Mouse (Mus musculus): Measurements from ENCODE around the gene Tgm5.
"Not testable (repeated sequence)": the region's sequence is repeated elsewhere in the genome, so short reads cannot be mapped to it uniquely, and the experiment has no call there.

Gene Tgm5

GRCm38 (mm10) chr2:121085480-121086185 is at the start of gene Tgm5:
Tgm5 (minus strand) TSS chr2:121085841.
- DNase-seq = peak; percentile 26

- no peak for DNase-seq
Measured at GRCm38 (mm10) chr2:121132822-121133221, 47.2 kb upstream of the Tgm5 start.

DNA sequence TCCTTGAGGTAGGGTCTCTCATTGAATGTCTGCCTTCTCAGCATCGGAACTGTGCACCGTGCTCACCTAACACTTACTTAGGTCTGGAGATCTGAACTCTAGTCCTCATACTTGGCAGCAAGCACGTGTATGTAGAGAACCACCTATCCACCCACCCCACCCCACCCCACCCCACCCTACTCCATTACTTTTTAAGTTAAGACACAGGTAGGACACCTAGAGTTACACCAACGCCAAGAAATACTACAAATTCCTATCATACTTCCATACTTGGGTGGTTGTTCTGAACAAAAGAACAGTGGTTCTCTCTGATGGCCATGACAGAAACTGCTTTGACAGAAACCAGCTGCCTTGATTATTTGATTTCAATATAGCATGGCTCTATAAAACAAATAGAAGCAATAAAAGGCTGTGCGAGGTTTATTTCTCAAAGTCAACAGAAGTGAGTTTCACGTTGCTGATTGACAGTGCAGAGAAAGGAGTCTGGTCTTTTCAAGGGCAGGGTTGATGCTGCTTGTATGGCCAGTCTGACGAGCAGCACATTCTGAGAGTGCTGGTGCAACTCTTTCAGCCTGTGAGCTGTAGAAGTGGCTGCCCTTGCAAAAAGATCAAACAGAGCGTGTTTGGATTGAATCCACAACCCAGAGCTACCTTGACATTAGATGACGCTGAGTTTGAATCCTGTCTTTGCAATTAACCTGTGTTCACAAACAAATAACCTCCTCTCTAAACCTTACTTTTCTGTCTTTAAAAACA is 43.4 kb upstream of the Tgm5 start:
- no peak for DNase-seq

DNA sequence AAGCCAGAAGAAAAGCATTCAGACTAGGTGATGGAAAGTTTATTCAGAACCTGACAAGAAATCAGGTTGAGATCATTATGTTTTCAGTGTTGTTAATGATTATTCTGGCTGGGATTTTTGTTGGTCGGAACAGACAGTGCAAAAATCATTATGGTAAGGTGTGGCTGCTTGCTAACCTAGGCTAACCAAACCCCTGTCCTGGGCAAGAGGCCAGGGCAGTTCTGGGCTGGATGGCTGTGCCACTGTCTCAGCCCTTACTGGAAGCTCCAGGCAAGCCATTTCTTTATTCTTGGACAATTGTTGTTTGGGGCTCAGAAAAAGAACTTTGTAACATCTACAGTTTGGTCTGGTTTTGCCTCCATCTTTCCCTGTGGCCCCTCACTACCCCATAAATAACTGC is 41.9 kb upstream of the Tgm5 start:
- no peak for DNase-seq

GRCm38 (mm10) chr2:121126302-121126701 is 40.7 kb upstream of the Tgm5 start:
- DNase-seq = not testable (repeated sequence)

DNA sequence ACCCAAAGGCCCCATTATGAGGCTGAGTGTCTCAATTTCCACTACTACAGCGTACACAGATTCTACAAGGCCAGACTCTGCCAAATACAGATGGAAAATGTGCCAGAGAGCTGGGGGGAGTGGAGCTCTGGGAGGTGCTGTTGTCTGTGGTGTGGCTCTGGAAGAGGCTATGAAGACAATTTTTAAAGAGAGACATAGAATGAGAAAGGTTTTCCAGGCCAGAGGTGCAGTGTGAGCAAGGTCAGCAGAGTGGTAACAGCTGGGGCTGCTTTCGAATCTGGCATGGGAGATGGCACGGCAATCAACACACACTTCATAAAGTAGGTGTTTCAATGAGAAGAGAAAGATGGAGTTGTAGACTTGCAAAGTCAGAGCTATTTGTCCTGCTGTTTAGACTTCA is 33.6 kb upstream of the Tgm5 start:
- DNase-seq = no peak

DNA sequence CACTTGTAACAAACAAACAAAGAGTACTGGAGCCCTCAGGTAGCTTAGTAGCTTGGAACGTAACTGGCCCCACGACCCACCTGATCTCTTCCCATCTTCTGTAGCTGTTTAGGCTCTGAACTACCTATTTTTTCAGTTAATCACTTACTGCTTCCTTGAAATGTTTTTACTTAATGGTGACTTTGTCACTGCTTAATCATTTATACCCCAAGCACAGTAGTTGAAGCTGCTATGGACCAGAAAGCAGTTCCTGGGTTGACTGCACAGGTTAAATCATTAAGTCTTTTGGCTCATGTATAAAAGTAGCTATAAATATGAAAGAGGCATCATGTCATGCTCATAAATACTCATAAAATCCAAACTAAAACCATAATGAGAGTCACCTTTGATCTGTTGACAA is 29.8 kb upstream of the Tgm5 start:
- DNase-seq = no peak

- DNase-seq = no peak
Measured at GRCm38 (mm10) chr2:121109695-121110094, 24.1 kb upstream of the Tgm5 start, which contains the start of gene Tgm7. Tgm7 (minus strand) TSS chr2:121109795.

DNA sequence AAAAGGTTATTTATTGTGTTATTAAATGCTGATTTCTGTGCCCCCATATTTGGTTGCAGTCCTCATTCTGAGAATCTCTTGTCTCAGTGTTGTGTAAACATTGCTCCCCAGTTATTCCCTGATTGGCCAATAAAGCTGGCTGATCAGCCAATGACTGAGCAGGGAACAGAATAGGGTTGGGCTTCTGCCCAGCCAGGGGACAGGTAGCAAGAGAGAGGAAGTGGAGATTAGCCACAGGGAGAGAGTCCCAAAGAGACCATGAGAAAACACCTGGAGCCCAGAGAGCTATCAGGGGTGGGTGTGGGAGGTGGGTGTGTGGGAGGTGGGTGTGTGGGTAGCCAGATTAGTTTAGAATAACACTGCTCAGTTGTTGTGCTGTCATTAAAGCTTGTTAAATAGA is 20.3 kb upstream of the Tgm5 start:
- no peak for DNase-seq

- peak; percentile 80 for DNase-seq
Measured at GRCm38 (mm10) chr2:121102051-121102450, 16.4 kb upstream of the Tgm5 start.

DNA sequence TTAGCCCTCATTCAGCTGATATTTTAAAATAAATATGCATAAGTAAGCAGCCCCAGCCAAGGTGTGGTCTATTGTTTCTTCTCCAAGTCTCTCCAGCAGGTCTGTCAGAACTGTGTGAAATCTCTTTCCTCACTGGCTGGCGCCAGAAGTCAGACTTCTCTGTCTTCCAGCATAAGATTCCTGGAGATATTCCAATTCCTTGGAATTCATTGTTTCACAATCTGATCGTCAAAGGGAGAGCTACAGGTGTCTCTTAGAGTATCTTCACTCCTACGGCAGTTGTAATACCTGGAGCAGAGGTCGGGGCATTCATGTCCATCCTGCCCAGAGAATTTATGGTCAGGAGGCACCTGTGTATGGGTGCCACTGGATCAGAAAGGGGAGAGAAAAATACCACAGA is 4.1 kb upstream of the Tgm5 start:
- DNase-seq = no peak

DNA sequence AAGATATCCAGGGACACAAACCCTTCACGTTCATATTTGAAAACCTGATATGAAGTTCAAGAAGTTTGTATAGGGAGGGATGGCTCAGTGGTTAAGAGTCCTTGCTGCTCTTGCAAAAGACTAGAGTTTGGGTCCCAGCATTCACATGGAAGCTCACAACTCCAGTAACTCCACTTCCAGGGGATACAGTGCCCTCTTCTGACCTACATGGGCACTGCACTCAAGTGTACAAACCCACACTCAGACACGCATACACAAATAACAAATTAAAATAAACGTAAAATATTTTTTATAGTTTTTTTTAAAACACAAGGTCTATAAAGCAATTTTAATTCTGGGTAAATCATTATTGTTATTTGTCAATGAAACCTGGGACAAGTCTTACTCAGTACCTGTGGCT is 2.9 kb upstream of the Tgm5 start:
- DNase-seq = no peak

GRCm38 (mm10) chr2:121082626-121083025 is 3.0 kb downstream of the Tgm5 start:
- DNase-seq = no peak

GRCm38 (mm10) chr2:121074747-121075146 is 10.9 kb downstream of the Tgm5 start:
- DNase-seq = no peak

GRCm38 (mm10) chr2:121071871-121072270 is 13.8 kb downstream of the Tgm5 start:
- DNase-seq = no peak

DNA sequence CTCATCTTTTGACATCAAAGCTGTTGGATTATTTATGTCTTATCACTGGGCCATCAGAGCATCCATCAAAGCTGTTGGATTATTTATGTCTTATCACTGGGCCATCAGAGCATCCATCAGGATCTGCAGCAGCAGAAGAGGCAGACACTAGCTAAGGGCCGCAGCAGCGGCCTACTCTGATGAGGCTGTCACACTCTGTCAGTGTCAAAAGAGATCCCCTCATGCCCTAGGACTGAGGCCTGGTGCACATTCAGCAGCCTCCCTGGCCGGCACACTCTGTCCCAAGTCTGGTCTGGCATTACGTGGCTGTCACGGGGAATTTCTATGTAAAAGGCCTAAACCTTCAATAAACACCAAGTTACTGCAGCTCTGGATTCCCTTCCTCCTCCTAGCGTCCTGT is 16.1 kb downstream of the Tgm5 start:
- DNase-seq = no peak

DNA sequence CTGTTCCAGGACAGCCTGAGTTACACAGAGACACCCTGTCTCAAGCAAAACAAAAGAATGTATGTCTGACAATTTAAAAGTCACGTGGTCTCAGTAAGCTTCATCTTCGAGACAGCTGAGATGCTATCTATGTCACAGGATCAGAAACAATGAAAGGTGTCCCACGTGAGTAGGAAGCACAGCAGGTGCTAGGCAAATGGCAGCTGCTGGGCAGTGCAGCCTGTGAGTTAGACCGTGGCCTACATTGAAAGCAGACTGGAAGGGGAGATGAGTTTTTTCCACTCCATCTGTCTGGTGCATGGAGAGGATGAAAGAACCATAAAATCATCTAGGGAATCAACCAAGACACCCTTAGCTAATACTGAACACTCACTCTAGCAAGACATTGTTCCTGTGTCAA is 18.5 kb downstream of the Tgm5 start:
- no peak for DNase-seq

GRCm38 (mm10) chr2:121061315-121061714 is 24.3 kb downstream of the Tgm5 start:
- no peak for DNase-seq

- no peak for DNase-seq
Measured at GRCm38 (mm10) chr2:121057997-121058396, 27.6 kb downstream of the Tgm5 start.

DNA sequence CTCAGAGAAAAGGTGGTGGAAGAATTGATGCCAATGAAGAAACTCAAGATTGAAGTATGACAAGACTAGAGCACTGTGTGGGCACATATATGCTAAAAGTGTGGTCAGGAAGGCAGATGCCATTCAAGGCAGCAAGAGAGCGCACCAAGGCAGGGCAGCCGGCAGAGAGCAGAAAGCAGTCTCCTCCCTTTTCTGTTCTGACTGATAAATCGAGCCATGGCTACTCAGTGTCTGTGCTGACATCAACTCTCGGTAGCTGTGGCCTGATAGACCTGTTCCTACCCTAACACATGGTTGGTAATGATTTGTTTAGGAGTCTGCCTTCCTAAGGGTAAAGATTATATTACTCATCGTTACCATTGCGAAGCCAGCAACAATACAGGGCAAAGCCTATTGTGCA is 29.7 kb downstream of the Tgm5 start:
- DNase-seq = no peak

GRCm38 (mm10) chr2:121054060-121054459 is 31.6 kb downstream of the Tgm5 start:
- no peak for DNase-seq

- no peak for DNase-seq
Measured at GRCm38 (mm10) chr2:121052176-121052575, 33.5 kb downstream of the Tgm5 start.

GRCm38 (mm10) chr2:121045653-121046052 is 40.0 kb downstream of the Tgm5 start:
- no peak for DNase-seq

GRCm38 (mm10) chr2:121041098-121041497 is 44.5 kb downstream of the Tgm5 start:
- peak; percentile 44 for DNase-seq
